Mouse (Mus musculus) small intestine, adult 2 months (tissue): Measurements from ENCODE around the gene Mpv17. TPM values are rescaled to one million over a fixed set of nuclear protein-coding genes. Genes with fewer than 3 reads are reported as not detected.
A peak's percentile ranks its signal among the peaks of the same experiment; 100 is the strongest.

Experiments
- H3K27ac ChIP-seq: fragments of 200-500 bp; 2 replicates; pipeline ENCODE4 v1.5.1; 2012; ENCODE audit warnings: low read depth, low read length, control low read depth, inconsistent platforms; ENCODE audit not compliant: insufficient read depth
- H3K27me3 ChIP-seq: fragments of 200-500 bp; 2 replicates; pipeline ENCODE4 v1.6.1; 2012; ENCODE audit warnings: mild to moderate bottlenecking, moderate library complexity, low read length, inconsistent platforms; ENCODE audit not compliant: control insufficient read depth, insufficient read depth
- H3K36me3 ChIP-seq: fragments of 200-500 bp; 2 replicates; pipeline ENCODE4 v1.6.1; 2012; ENCODE audit warnings: mild to moderate bottlenecking, low read length, control low read depth, inconsistent platforms; ENCODE audit not compliant: control insufficient read depth, insufficient read depth
- H3K4me1 ChIP-seq: fragments of 200-500 bp; 2 replicates; pipeline ENCODE4 v1.6.1; 2012; ENCODE audit warnings: low read length, inconsistent platforms, mixed read lengths; ENCODE audit not compliant: control insufficient read depth, insufficient read depth, insufficient read length
- H3K4me3 ChIP-seq: fragments of 200-500 bp; 2 replicates; pipeline ENCODE4 v1.5.1; 2012; ENCODE audit warnings: low read depth, mild to moderate bottlenecking, control low read depth, inconsistent platforms, low read length, moderate library complexity
- CTCF ChIP-seq: fragments of 200-500 bp; IDR thresholded peaks from 2 replicates; pipeline ENCODE4 v1.5.1; 2012; ENCODE audit warnings: low read depth, mild to moderate bottlenecking, control low read depth, inconsistent platforms, low read length, moderate library complexity, mixed read lengths; ENCODE audit not compliant: insufficient replicate concordance, insufficient read length; ENCODE audit errors: extremely low read depth
- POLR2A ChIP-seq: fragments of 200-500 bp; IDR thresholded peaks from 2 replicates; pipeline ENCODE4 v1.6.1; 2012; ENCODE audit warnings: low read depth, mild to moderate bottlenecking, control low read depth, inconsistent platforms, low read length, moderate library complexity
- WGBS: fragments of 180-500 bp; shearing (Covaris S2); methylation state at CpG from one replicate; pipeline ENCODE4 v1.1.7; 2018; 5-methylcytosine and 5-hydroxymethylcytosine counted together
- polyA plus RNA-seq: library from polyadenylated mRNA; depleted of rRNA; stranded (reverse); fragments of >200 nt; gene quantifications from 2 replicates; pipeline ENCODE4 v1.2.3, GENCODE M21; 2012

Mpv17 gene
- polyA plus RNA-seq, 1 experiment: 33.2 TPM

GRCm38 (mm10) chr5:31179766-31180630, 25.9 kb upstream of the Mpv17 start, which contains the start of the genes Gm29609 and Gtf3c2:
Gm29609 (minus strand) TSS chr5:31179911.
Gtf3c2 (minus strand) TSS chr5:31180144.
- Histone ChIP-seq H3K27ac (peak within 1 kb of the TSS; percentile 95), H3K27me3 (no peaks in the 10 kb centered on the region), H3K36me3 (no peaks in the 10 kb centered on the region), H3K4me1 (peaks cover 2% of the 10 kb centered on the region; the same call in 1 of the 2 replicates), H3K4me3 (peak within 1 kb of the TSS; percentile 87)
- 0 out of 2 replicates have a peak, but pooled peaks have one; percentile 7 for TF ChIP-seq CTCF
- peak; percentile 80 for TF ChIP-seq POLR2A
- under 1% methylated on average over 59 of the region's 59 CpGs for WGBS

- Histone ChIP-seq H3K27ac (peak overlapping the region; percentile 95), H3K4me3 (peak overlapping the region; percentile 87), H3K27me3 (no peaks in the 10 kb centered on the region), H3K4me1 (peaks cover 2% of the 10 kb centered on the region; the same call in 1 of the 2 replicates), H3K36me3 (peaks cover 2% of the 10 kb centered on the region; the same call in 1 of the 2 replicates)
- TF ChIP-seq POLR2A (no peak), CTCF (0 out of 2 replicates have a peak, but pooled peaks have one; percentile 9)
- under 1% methylated on average over 25 of the region's 25 CpGs for WGBS
These were observed 25.3 kb upstream of the Mpv17 start for GRCm38 (mm10) chr5:31179301-31179765.

- WGBS: 88% methylated on average over 4 of the region's 4 CpGs
- Histone ChIP-seq H3K36me3 (peaks cover 83% of the 10 kb centered on the region), H3K4me3 (no peak overlapping the region), H3K4me1 (no peaks in the 10 kb centered on the region), H3K27me3 (no peaks in the 10 kb centered on the region), H3K27ac (no peak overlapping the region)
- TF ChIP-seq CTCF (no peak), POLR2A (no peak)
These were observed 14.6 kb upstream of the Mpv17 start for GRCm38 (mm10) chr5:31168630-31169029.

- Histone ChIP-seq H3K4me3 (no peak overlapping the region), H3K4me1 (no peaks in the 10 kb centered on the region; the same call in 1 of the 2 replicates), H3K27ac (no peak overlapping the region), H3K36me3 (peaks cover 70% of the 10 kb centered on the region), H3K27me3 (no peaks in the 10 kb centered on the region)
- 95% methylated on average over 1 of the region's 1 CpGs for WGBS
- TF ChIP-seq POLR2A: no peak
- no peak for TF ChIP-seq CTCF
These were observed 10.8 kb upstream of the Mpv17 start for GRCm38 (mm10) chr5:31164878-31165277.

GRCm38 (mm10) chr5:31162462-31162861, 8.4 kb upstream of the Mpv17 start:
- H3K27ac ChIP-seq: no peak overlapping the region
- no peak overlapping the region for H3K4me3 ChIP-seq
- H3K4me1 ChIP-seq: no peaks in the 10 kb centered on the region; the same call in 1 of the 2 replicates
- H3K27me3 ChIP-seq: no peaks in the 10 kb centered on the region
- TF ChIP-seq POLR2A (no peak), CTCF (no peak)
- peaks cover 69% of the 10 kb centered on the region for H3K36me3 ChIP-seq

GRCm38 (mm10) chr5:31153516-31154151, 417 bp downstream of the Mpv17 start:
- H3K4me1 ChIP-seq: peaks cover 4% of the 10 kb centered on the region; the same call in 1 of the 2 replicates
- H3K27me3 ChIP-seq: no peaks in the 10 kb centered on the region
- TF ChIP-seq CTCF (no peak), POLR2A (no peak)
- WGBS: 15% methylated on average over 6 of the region's 6 CpGs
- 0 out of 2 replicates have a peak overlapping the region, but pooled peaks have one; percentile 10 for H3K27ac ChIP-seq
- peak overlapping the region; percentile 98 for H3K4me3 ChIP-seq
- H3K36me3 ChIP-seq: peaks cover 20% of the 10 kb centered on the region

- Histone ChIP-seq H3K4me3 (no peak overlapping the region), H3K27ac (no peak overlapping the region), H3K27me3 (no peaks in the 10 kb centered on the region), H3K4me1 (peaks cover 4% of the 10 kb centered on the region; the same call in 1 of the 2 replicates), H3K36me3 (peaks cover 3% of the 10 kb centered on the region; the same call in 1 of the 2 replicates)
- TF ChIP-seq POLR2A (no peak), CTCF (no peak)
- WGBS: 65% methylated on average over 3 of the region's 3 CpGs
These were observed 2.3 kb downstream of the Mpv17 start for GRCm38 (mm10) chr5:31151746-31152145.
